Mouse (Mus musculus) C2C12 (cell line): ENCODE data around the gene Luc7l2.

Experiments
- CEBPB ChIP-seq: IDR thresholded peaks from one replicate; pipeline ENCODE4 v1.6.1; 2011; ENCODE audit warnings: low read depth, mild to moderate bottlenecking, control low read depth, moderate library complexity
- CTCF ChIP-seq: IDR thresholded peaks from one replicate; pipeline ENCODE4 v1.5.1; 2011; ENCODE audit not compliant: control insufficient read depth, insufficient read depth, insufficient read length
- FOSL1 ChIP-seq: IDR thresholded peaks from one replicate; pipeline ENCODE4 v1.8.0; 2011; ENCODE audit warnings: mild to moderate bottlenecking, low read length; ENCODE audit not compliant: poor library complexity, insufficient read depth, severe bottlenecking
- MAX ChIP-seq: IDR thresholded peaks from one replicate; pipeline ENCODE4 v1.6.1; 2011; ENCODE audit warnings: mild to moderate bottlenecking, control low read depth

GRCm38 (mm10) chr6:38581711-38582110, 30.6 kb downstream of the Luc7l2 start:
- TF ChIP-seq CTCF (no peak), MAX (no peak), FOSL1 (no peak), CEBPB (no peak)
